Mouse (Mus musculus) hindlimb bud, embryonic 11.5 days (tissue): ENCODE measurements around the gene Gm31371.
"Not testable (repeated sequence)": the region's sequence is repeated elsewhere in the genome, so short reads cannot be mapped to it uniquely, and the experiment has no call there.

Source experiments
- DNase-seq: peaks from one replicate; pipeline ENCODE4 v3.0.0-alpha.2; 2012; ENCODE audit warnings: low read depth, low spot score; ENCODE audit errors: extremely low spot score

Gm31371 gene

GRCm38 (mm10) chr8:19903092-19903491, at the start of gene Gm31371:
TSS of gene Gm31371 (plus strand) at chr8:19903392.
- not testable (repeated sequence) for DNase-seq

- DNase-seq: not testable (repeated sequence)
Observed at GRCm38 (mm10) chr8:19906425-19907055, 3.3 kb downstream of the Gm31371 start.

GRCm38 (mm10) chr8:19908841-19909321, 5.7 kb downstream of the Gm31371 start:
- DNase-seq: not testable (repeated sequence)

- not testable (repeated sequence) for DNase-seq
Observed at GRCm38 (mm10) chr8:19919086-19919485, 15.9 kb downstream of the Gm31371 start.

- not testable (repeated sequence) for DNase-seq
Observed at GRCm38 (mm10) chr8:19934274-19934673, 31.1 kb downstream of the Gm31371 start.

GRCm38 (mm10) chr8:19935541-19936030, 32.4 kb downstream of the Gm31371 start:
- not testable (repeated sequence) for DNase-seq

GRCm38 (mm10) chr8:19960935-19961334, 57.7 kb downstream of the Gm31371 start:
- no peak for DNase-seq

- not testable (repeated sequence) for DNase-seq
Observed at GRCm38 (mm10) chr8:19963766-19964165, 60.6 kb downstream of the Gm31371 start.

GRCm38 (mm10) chr8:19968151-19968550, 65.0 kb downstream of the Gm31371 start:
- not testable (repeated sequence) for DNase-seq

- not testable (repeated sequence) for DNase-seq
Observed at GRCm38 (mm10) chr8:19975237-19975636, 72.0 kb downstream of the Gm31371 start.
